Mouse (Mus musculus) CH12.LX (cell line): ENCODE data around the gene Nt5c. TPM values are rescaled to one million over a fixed set of nuclear protein-coding genes. Genes with fewer than 3 reads are reported as not detected.
"Not testable (repeated sequence)": the region's sequence is repeated elsewhere in the genome, so short reads cannot be mapped to it uniquely, and the experiment has no call there.

Experiments used
- DNase-seq: peaks from one replicate; pipeline ENCODE4 v3.0.0-alpha.2; 2013; ENCODE audit errors: extremely low read depth
- H3K27ac ChIP-seq: 2 replicates; pipeline ENCODE4 v1.5.1; 2012; ENCODE audit warnings: low read depth, mild to moderate bottlenecking, control low read depth, moderate library complexity; ENCODE audit not compliant: insufficient read depth
- H3K27me3 ChIP-seq: replicated peaks from 2 replicates; pipeline ENCODE3; 2012; ENCODE audit warnings: inconsistent platforms
- H3K36me3 ChIP-seq, 2 experiments: replicated peaks in 1 of 2; 2 replicates each; pipeline versions ENCODE3 to v1.6.1; 2012; ENCODE audit warnings: inconsistent platforms in 1 of 2, low read length in 1 of 2, mild to moderate bottlenecking in 1 of 2, mixed read lengths in 1 of 2, moderate library complexity in 1 of 2; ENCODE audit not compliant: control insufficient read depth in 1 of 2, insufficient read depth in 1 of 2
- H3K4me1 ChIP-seq, 2 experiments: 2 replicates each; pipeline ENCODE4 v1.6.1; 2012; ENCODE audit warnings: inconsistent platforms in 1 of 2, moderate library complexity in 1 of 2; ENCODE audit not compliant: insufficient read depth in 2 of 2, control insufficient read depth in 1 of 2
- H3K4me2 ChIP-seq: 2 replicates; pipeline ENCODE4 v1.6.1; 2012; ENCODE audit warnings: low read depth, mild to moderate bottlenecking, control low read depth; ENCODE audit not compliant: poor library complexity, insufficient read depth, severe bottlenecking
- H3K4me3 ChIP-seq, 3 experiments: fragments of 150-350 bp in 1 of 3; sonication (generic) in 1 of 3; replicated peaks in 1 of 3; 2 replicates each; pipeline versions ENCODE3 to v1.5.1; 2011 to 2012; ENCODE audit warnings: low read depth in 2 of 3, low read length in 2 of 3, mild to moderate bottlenecking in 2 of 3, moderate library complexity in 2 of 3, control low read depth in 1 of 3, improper control_type of control experiment in 1 of 3, inconsistent platforms in 1 of 3, mixed read lengths in 1 of 3; ENCODE audit not compliant: poor library complexity in 1 of 3
- H3K79me2 ChIP-seq: replicated peaks from 2 replicates; pipeline ENCODE4 v1.6.1; 2012; ENCODE audit warnings: mild to moderate bottlenecking, moderate library complexity; ENCODE audit not compliant: control insufficient read depth, poor library complexity, insufficient read depth, severe bottlenecking; ENCODE audit errors: extremely low read depth
- H3K9ac ChIP-seq: 2 replicates; pipeline ENCODE4 v1.6.1; 2012; ENCODE audit warnings: low read depth, mild to moderate bottlenecking, control low read depth, moderate library complexity; ENCODE audit not compliant: insufficient read depth
- H3K9me3 ChIP-seq: replicated peaks from 2 replicates; pipeline ENCODE3; 2012; ENCODE audit warnings: low read length, inconsistent platforms, mixed read lengths
- GABPA ChIP-seq: IDR thresholded peaks from 2 replicates; pipeline ENCODE4 v1.6.1; 2012; ENCODE audit warnings: low read depth, low read length, improper control_type of control experiment, inconsistent platforms; ENCODE audit not compliant: insufficient replicate concordance
- MAX ChIP-seq: IDR thresholded peaks from 2 replicates; pipeline ENCODE4 v1.6.1; 2011; ENCODE audit warnings: low read length, improper control_type of control experiment
- MYC ChIP-seq: IDR thresholded peaks from 2 replicates; pipeline ENCODE4 v1.6.1; 2011; ENCODE audit warnings: low read depth, mild to moderate bottlenecking, improper control_type of control experiment, low read length
- NELFE ChIP-seq: IDR thresholded peaks from 2 replicates; pipeline ENCODE4 v1.6.1; 2011; ENCODE audit warnings: low read depth, low read length, improper control_type of control experiment
- ZMIZ1 ChIP-seq: IDR thresholded peaks from 2 replicates; pipeline ENCODE4 v1.6.1; 2012; ENCODE audit warnings: low read depth, mild to moderate bottlenecking, inconsistent platforms, low read length, improper control_type of control experiment
- ZNF384 ChIP-seq: IDR thresholded peaks from 2 replicates; pipeline ENCODE4 v1.6.1; 2012; ENCODE audit warnings: low read depth, low read length, improper control_type of control experiment, inconsistent platforms
- dilution Hi-C: fragments of 300-500 bp; cut with MboI; formaldehyde crosslinking; loops from 2 replicates; pipeline ENCODE4 v1.14.3; 2020; ENCODE audit warnings: low sequenced_read_pairs; ENCODE audit not compliant: extremely low pct_unique_long_range_greater_than_20kb, extremely low pct_ligation_motif_present
- in situ Hi-C: fragments of 300-500 bp; cut with MboI; formaldehyde crosslinking; loops from 3 replicates; pipeline ENCODE4 v1.14.3; 2019; ENCODE audit warnings: low sequenced_read_pairs, low pct_ligation_motif_present, low pct_unique_long_range_greater_than_20kb, mixed read lengths
- polyA plus RNA-seq: library from polyadenylated mRNA; unstranded; fragments of >175 nt; gene quantifications from 2 replicates; pipeline ENCODE4 v1.2.1, GENCODE M21; 2012; ENCODE audit warnings: low read depth; ENCODE audit not compliant: insufficient read length
- total RNA-seq, 2 experiments: library from RNA; depleted of rRNA; stranded (reverse); fragments of 300-350 nt in 1 of 2; fragments of >200 nt in 1 of 2; gene quantifications; 2 replicates each; pipeline ENCODE4 v1.2.3; 2012 to 2014

Gene Nt5c
- total and polyA plus RNA-seq, 3 experiments = 65.3 to 175 (median 151) TPM

- dilution Hi-C loops, H3K9ac ChIP-seq, H3K4me3 ChIP-seq, H3K79me2 ChIP-seq, H3K4me1 ChIP-seq, DNase-seq, H3K27me3 ChIP-seq, H3K9me3 ChIP-seq, in situ Hi-C loops, H3K27ac ChIP-seq, H3K4me2 ChIP-seq: not testable (repeated sequence)
- 0 out of 2 replicates have a peak, but pooled peaks have one; percentile 14 for TF ChIP-seq ZNF384
- H3K36me3 ChIP-seq = peaks cover 41 to 50% of the 10 kb centered on the region in 2 experiments
These were observed 4.9 kb upstream of the Nt5c start for GRCm38 (mm10) chr11:115496559-115496958.

- no peaks in the 10 kb centered on the region for H3K9me3 ChIP-seq
- TF ChIP-seq MYC = no peak
- H3K27ac ChIP-seq = no peak overlapping the region
- peaks cover 5% of the 10 kb centered on the region; the same call in 1 of the 2 replicates for H3K79me2 ChIP-seq
- no peaks in the 10 kb centered on the region for H3K27me3 ChIP-seq
- H3K9ac ChIP-seq = peak overlapping the region; percentile 45
- H3K4me3 ChIP-seq = peak overlapping the region; percentile 69 to 89 (median 79)
- peaks cover 30 to 43% of the 10 kb centered on the region in 2 experiments for H3K36me3 ChIP-seq
- peaks cover 4 to 24% of the 10 kb centered on the region in 2 experiments; a peak in 2 of 4 replicates for H3K4me1 ChIP-seq
- H3K4me2 ChIP-seq = peak overlapping the region; percentile 52
- dilution Hi-C loops = no loop called here
- no peak for DNase-seq
- in situ Hi-C loops = loop anchor here (5.0 kb wide), 1 partner anchor 320 kb away; the partner anchor contains the start of genes Caskin2 and Tsen54
These were observed 725 bp upstream of the Nt5c start for GRCm38 (mm10) chr11:115492387-115492786.

- Histone ChIP-seq H3K36me3 (peaks cover 31 to 44% of the 10 kb centered on the region in 2 experiments), H3K4me3 (peak overlapping the region; percentile 69 to 89 (median 79)), H3K4me1 (peaks cover 4 to 24% of the 10 kb centered on the region in 2 experiments; a peak in 2 of 4 replicates), H3K27me3 (no peaks in the 10 kb centered on the region), H3K9ac (peak overlapping the region; percentile 59), H3K9me3 (no peaks in the 10 kb centered on the region), H3K79me2 (peaks cover 5% of the 10 kb centered on the region; the same call in 1 of the 2 replicates), H3K4me2 (peak overlapping the region; percentile 84), H3K27ac (no peak overlapping the region)
- dilution Hi-C loops (no loop called here), in situ Hi-C loops (loop anchor here (5.0 kb wide), 1 partner anchor 322 kb away; the partner anchor contains the start of genes Caskin2 and Tsen54)
- TF ChIP-seq NELFE = no peak
- TF ChIP-seq ZMIZ1 = 0 out of 2 replicates have a peak, but pooled peaks have one; percentile 23
- no peak for TF ChIP-seq MAX
- TF ChIP-seq GABPA = no peak
- no peak for DNase-seq
These were observed 964 bp downstream of the Nt5c start for GRCm38 (mm10) chr11:115490441-115491355.
